Mouse (Mus musculus): Measurements from ENCODE around the gene Artn. TPM values are rescaled to one million over a fixed set of nuclear protein-coding genes. Genes with fewer than 3 reads are reported as not detected.

The Artn gene
- under 1 TPM in 1 of 2 experiments, not detected in 1; 0.33 TPM for total RNA-seq (2021)
- long read RNA-seq, experiment 1, result 0 reads
- long read RNA-seq, experiment 2, result 0 reads

- DNase-seq, result peak in 1 of 2 experiments; percentile 30
Observed at GRCm38 (mm10) chr4:117929391-117929881, at the start of gene Artn. Gene Artn (minus strand): TSS chr4:117929763.

- no peak for DNase-seq
Observed at GRCm38 (mm10) chr4:117979181-117979580, 49.6 kb upstream of the Artn start.

DNA sequence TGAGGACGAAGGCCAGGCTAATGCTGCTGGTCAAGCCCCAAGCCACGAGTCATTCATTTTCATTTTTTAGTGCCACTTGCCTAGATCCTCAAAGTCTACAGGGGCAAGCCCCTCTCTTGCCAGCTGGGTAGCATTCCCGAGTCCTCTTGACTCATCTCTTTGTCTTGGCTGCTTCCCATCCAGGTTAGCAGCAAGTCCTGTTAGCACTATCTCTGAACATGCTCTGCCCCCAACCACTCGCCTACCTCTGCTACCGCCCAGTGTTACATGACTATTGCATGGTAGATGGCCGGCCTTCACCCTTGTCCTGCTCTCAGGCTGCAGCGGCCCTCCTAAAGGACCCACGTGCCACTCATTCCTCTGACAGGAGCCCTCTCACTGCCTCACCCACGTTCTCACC, 48.7 kb upstream of the Artn start:
- DNase-seq, result no peak

DNA sequence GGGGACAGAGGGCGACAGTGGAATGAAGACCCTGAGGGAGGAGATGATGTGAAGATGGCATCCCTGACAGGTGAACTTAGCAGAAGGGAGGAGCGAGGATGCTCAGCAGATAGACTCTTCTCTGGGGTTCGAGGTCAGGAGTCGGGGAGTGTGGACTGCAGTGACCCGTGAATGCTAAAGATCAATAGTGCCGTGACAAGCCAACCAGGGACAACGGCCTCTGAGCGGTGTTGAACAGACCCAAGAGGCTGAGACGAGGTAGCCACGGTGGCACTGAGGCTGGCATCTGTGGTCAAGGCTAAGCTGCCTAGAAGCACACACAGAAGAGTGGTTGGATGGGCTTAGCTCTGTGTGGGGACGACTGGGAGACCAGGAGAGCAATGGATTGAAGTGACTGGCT, 48.3 kb upstream of the Artn start:
- DNase-seq, result no peak

- no peak for DNase-seq
Observed at GRCm38 (mm10) chr4:117977371-117977770, 47.8 kb upstream of the Artn start.

DNA sequence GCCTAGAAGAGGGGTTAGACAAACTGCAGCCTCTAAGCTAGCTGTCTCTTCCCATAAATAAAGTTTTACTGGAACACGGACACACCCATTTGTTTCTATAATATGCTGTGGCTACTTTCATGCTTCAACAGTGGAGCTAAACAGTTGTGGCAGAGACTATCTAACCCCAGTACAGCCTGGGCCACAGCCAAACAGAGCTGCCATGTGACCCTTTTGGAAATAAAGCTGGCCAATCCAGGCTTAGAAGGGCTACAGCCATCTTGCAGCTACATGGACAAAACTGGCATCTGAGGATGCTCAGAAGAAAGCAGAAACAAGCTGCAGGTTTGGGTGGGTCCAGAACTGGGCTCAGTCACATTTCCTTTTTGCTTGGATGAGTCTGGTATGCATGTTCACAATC, 46.3 kb upstream of the Artn start:
- no peak for DNase-seq

DNA sequence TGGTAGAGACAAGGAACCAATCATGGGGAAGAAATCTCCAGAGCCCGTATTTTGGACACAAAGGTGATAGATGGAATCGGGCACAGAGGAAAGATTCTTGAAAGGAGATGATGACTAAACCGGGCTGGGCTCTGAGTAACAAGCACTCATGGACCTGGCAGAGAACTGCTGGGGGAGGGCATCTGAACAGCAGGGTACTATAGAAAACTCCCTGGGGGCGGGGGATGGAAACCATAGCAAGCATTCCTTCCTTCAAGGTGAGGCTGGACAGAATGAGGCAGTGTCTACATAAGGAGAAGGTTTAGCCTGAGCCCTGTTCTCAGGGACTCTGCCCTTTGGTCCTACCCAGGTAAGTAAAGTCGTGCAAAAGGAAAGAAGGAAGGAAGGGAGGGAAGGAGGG, 45.2 kb upstream of the Artn start:
- no peak for DNase-seq

- no peak for DNase-seq
Observed at GRCm38 (mm10) chr4:117972999-117973398, 43.4 kb upstream of the Artn start.

GRCm38 (mm10) chr4:117964346-117965025, 34.9 kb upstream of the Artn start:
- DNase-seq, result no peak

GRCm38 (mm10) chr4:117957492-117957891, 27.9 kb upstream of the Artn start:
- DNase-seq, result no peak

GRCm38 (mm10) chr4:117947493-117947892, 17.9 kb upstream of the Artn start:
- DNase-seq, result no peak

DNA sequence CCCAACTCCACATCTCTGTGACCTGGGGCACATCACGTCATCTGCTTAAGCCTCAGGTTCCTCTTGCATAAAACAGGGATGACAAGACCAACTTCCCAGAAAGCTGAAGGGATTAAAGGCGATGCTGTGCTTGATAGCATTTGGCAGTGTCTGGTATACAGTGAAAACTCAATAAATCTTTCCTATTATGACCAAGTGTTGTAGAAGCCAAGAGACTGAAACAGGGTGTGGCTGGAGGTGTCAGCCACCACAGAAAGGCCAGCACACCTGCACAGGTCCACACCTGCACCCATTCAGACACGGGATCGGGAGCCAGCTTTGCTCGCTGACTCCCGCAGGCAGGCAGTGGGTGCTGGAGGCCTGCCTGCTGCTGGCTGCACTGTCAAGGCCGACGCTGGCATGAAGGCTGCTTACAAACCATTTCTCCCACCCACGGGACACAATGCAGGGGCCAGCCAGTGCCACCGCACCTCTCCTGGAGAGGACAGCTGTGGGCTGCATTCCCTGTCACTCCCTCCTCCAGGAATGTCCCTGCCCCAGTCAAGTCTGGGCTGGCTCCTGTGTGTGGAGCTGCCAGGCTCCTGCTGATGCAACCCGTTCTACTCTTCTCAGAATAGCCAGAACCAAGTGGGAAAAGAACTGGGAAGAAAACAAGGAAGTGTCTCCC, 17.2 kb upstream of the Artn start:
- peak in 1 of 2 experiments; percentile 20 for DNase-seq

DNA sequence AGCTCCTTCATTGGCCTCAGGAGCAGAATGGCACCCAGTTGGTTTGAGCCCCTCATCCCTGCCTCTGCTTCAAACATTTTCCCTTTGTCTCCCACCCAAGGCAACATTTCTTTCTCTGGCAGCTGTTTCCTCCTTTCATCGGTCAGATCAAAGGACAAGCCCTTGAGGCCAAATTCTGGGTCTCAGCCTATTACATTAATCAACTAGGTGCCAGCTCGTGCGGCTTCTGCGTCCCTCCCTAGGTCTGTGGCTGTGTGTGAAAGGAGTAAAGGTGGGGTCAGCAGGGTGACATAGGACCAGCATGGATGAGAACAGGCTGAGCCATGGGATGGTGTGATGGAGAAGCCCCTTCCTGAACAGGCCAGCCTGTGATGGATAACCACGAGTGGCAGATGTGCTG, 13.8 kb upstream of the Artn start:
- DNase-seq, result no peak

GRCm38 (mm10) chr4:117936964-117937363, 7.4 kb upstream of the Artn start:
- no peak for DNase-seq

GRCm38 (mm10) chr4:117934081-117934480, 4.5 kb upstream of the Artn start:
- DNase-seq, result no peak

DNA sequence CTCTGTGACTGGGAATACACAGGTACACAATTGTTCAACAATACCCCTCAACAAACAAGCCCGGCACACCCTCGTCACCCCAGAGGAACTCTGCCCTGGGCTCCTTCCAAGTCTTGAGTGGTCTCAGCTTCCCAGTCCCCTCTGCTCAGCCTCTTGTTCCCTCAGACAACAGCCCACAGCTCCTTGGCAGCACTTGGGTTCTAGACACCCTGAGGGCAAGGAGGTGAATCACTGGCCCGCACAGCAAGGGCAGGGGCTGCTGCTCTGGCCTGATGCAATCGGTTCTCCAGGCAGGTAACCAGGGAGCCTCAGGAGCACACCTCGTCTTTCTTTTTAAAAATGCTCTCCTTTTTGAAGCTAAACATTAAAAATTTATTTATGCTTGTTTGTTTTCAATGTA, 3.7 kb upstream of the Artn start:
- no peak for DNase-seq

DNA sequence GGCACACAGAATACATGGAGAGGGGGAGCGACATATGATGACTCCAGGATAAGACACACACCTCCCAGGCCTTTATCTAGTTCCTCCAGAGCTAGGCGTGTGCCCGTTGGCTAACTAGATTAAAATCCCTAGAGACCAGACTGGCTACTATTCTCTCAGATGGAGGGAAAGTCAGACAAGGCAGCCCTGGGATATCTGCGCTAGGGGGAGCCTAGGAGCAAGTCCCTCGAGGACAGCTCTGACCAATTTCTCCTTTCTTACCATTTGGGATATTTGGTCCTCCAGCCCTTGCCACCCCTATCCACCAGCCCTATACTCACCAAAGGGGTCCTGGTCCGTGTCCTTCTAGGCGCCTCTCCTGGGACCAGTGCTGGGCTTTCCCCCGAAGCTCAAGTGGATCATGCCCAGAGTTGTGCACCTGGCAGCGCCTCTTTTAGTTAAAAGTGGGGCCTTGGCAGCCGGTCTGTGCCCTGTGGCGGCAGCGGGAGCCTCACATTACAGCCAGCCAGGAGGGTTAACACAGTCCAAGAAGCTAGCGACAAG, 793 bp downstream of the Artn start:
- DNase-seq, result peak; percentile 53 to 74

DNA sequence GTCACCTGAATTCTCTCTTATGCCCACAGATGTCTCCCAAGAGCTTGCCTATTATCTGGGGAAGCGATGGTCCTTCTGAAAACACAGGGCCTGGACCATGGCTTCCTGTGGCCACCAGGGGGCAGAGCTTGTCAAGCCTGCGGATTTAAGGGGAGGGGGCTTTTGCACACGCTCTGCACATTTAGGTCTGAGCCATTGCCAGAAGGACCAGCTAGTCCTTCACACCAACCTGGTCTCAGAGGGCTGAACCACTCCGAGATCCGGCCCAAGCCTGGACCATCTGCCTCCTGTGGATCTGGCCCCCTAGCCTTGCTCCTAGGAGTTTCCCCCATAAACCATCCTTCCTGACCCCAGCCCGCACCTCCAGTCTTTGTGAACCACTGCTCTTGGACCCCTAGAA, 1.3 kb downstream of the Artn start:
- peak in 1 of 2 experiments; percentile 37 for DNase-seq

- DNase-seq, result no peak
Observed at GRCm38 (mm10) chr4:117926545-117927482, 2.7 kb downstream of the Artn start.

DNA sequence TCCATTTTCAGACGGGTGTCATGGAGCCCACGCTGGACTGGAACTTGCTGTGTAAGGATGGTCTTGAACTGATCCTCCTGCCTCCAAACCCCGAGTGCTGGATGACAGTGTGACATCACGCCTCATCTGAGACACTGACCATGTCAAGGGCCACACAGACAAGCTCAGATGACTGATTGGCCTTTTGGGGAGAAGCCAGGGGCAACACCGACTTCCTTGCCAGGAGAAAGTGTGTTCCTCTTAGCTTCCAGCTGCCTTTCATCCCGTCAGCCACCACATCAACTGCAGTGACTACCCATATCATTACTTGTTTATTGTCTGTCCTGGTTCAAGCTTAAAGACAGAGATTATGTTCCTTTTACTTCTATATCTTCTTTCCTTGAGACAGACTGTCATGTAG, 4.6 kb downstream of the Artn start:
- no peak for DNase-seq

DNA sequence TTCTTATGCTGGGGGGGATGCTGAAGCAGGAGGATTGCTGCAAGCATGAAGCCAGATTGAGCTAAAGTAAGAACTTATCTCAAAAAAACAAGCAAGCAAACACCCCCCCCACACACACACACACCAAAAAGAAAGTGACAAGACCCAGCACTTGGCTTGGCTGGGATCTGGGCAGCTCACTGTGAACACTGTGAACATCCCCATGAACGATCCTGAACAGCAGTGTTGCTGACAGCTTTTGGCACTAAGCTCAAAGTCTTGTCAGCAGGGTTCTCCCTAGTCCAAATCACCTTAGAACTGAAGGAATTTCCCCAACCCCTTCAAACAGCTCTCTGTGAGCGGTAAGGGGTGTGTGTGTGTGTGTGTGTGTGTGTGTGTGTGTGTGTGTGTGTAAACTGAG, 6.1 kb downstream of the Artn start:
- DNase-seq, result no peak

GRCm38 (mm10) chr4:117921358-117921757, 8.2 kb downstream of the Artn start:
- no peak for DNase-seq
